Mouse (Mus musculus): ENCODE measurements at regions not wholly inside any gene's neighbourhood (a gene's known extent, or its start where the extent isn't known, plus 50 kb on each side); places are given as distances from the start of the nearest gene placed in this dataset.
"Not testable (repeated sequence)": the region's sequence is repeated elsewhere in the genome, so short reads cannot be mapped to it uniquely, and the experiment has no call there.

DNA sequence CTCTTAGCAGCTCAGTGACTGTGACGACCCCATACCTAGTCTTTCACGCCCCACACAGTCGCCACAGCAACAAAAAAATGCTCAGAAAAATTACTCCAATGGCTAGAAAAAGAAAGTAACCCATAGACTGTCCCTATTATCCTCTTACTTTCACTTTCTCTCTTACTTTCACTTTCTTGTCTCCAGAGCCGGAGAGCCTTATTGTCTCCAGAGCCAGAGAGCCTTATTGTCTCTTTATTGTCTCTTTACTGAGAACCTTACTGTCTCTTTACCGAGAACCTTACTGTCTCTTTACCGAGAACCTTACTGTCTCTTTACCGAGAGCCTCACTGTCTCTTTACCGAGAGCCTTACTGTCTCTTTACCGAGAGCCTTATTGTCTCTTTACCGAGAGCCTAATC is 119.2 kb downstream of the Tnfsf18 start:
- not testable (repeated sequence) for H3K4me3 ChIP-seq (replicated peaks); ATAC-seq (ENCODE audit: insufficient read depth, low FRiP score, low read depth); H3K9me3 ChIP-seq; H3K4me1 ChIP-seq; H3K36me3 ChIP-seq; H3K27ac ChIP-seq; H3K27me3 ChIP-seq (replicated peaks); H3K9ac ChIP-seq; H3K4me2 ChIP-seq
- 90% methylated on average over 10 of the region's 10 CpGs for WGBS

DNA sequence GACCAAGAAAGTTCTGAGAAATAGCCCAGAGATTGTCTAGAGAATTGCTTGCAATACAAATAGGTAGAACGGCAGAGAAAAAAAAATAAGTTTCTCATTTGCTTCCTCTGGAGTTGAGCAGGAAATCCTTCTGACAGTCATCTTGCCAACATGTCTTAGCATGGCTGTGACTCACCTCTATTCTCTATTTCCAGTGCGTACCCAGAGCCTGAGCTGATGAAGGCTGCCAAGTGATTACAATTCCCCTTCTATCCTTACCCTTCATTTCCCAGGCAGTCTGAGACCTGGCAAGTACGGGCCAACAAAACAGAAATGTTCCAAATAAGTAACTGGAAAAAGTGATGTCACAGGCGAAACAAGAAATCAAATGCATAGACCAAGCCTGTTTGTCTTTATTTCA is 113.0 kb downstream of the Tnfsf18 start:
- WGBS: 81% methylated on average over 4 of the region's 4 CpGs
- H3K9me3 ChIP-seq: no peaks in the 10 kb centered on the region
- H3K4me1 ChIP-seq: no peaks in the 10 kb centered on the region
- no peak for ATAC-seq (ENCODE audit: insufficient read depth, low FRiP score, low read depth)
- no peak overlapping the region for H3K9ac ChIP-seq
- H3K27me3 ChIP-seq (replicated peaks): no peaks in the 10 kb centered on the region
- H3K27ac ChIP-seq: no peak overlapping the region
- H3K4me3 ChIP-seq (replicated peaks): no peak overlapping the region
- H3K4me2 ChIP-seq: no peak overlapping the region
- H3K36me3 ChIP-seq: no peaks in the 10 kb centered on the region

DNA sequence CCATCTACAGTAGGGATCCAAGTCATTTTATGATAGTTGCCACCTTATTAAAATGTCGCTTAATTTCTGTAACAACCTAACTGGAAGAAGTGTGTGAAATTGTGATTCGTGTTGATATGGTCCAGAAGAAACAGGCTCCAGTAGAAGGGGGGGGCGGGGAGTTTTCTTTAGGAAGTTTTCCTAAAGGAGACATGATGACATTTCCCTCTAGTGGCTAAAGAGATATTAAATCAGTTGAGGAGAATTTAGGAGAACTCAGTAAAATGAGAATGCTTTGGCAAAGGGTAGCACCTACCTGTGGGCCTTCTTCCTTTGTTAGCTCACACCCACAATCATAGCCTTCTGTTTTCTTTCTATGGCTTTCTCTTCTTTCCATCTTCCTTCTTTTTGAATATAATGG is 107.7 kb downstream of the Tnfsf18 start:
- ATAC-seq (ENCODE audit: insufficient read depth, low FRiP score, low read depth): no peak
- Histone ChIP-seq H3K27ac (no peak overlapping the region), H3K4me2 (no peak overlapping the region), H3K27me3 (replicated peaks) (no peaks in the 10 kb centered on the region), H3K36me3 (no peaks in the 10 kb centered on the region), H3K9ac (no peak overlapping the region), H3K9me3 (no peaks in the 10 kb centered on the region), H3K4me1 (no peaks in the 10 kb centered on the region), H3K4me3 (replicated peaks) (no peak overlapping the region)
- WGBS: 80% methylated on average over 3 of the region's 3 CpGs

DNA sequence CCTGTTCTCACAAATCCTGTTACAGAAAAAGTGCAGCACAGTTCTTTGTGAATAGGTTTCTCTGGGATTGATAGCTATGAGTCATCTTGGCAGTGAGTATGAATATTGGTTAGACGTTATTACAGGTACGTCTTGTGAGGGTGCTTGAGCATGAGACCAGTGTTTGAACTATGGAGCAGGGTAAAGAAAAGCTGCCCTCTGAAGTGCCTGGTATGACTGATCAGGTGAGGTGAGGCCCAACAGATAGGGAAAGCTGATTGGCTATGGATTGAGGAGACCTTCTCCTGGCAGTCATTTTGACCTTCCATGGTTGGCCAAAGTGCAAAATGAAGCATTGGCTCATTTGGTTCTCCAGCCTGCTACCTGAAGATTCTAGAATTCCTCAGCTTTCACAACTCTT is 106.7 kb downstream of the Tnfsf18 start:
- Histone ChIP-seq H3K9ac (no peak overlapping the region), H3K4me1 (no peaks in the 10 kb centered on the region), H3K4me3 (replicated peaks) (no peak overlapping the region), H3K27ac (no peak overlapping the region), H3K36me3 (no peaks in the 10 kb centered on the region), H3K4me2 (no peak overlapping the region), H3K9me3 (no peaks in the 10 kb centered on the region), H3K27me3 (replicated peaks) (no peaks in the 10 kb centered on the region)
- no peak for ATAC-seq (ENCODE audit: insufficient read depth, low FRiP score, low read depth)
- WGBS: 82% methylated on average over 2 of the region's 2 CpGs

DNA sequence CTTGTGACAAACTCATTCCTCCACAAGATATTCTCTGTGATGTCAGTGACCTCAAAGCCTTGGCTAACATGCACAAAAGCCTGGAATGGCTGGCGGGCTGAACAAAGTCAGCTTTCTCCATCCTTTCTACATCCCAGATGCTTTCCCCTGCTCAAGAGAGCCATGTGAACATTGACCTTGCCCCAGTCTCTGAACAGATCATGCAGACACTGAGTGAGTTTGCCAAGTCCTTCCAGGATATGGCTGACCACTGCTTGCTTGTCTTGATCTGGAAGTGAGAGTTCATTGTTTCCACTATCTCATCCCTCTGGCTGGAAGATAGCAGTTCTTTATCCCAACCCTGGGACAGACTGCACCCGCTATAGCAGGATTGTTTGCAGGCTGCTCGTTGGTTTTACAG is 103.7 kb downstream of the Tnfsf18 start:
- ATAC-seq (ENCODE audit: insufficient read depth, low FRiP score, low read depth): no peak
- no peaks in the 10 kb centered on the region for H3K9me3 ChIP-seq
- H3K36me3 ChIP-seq: no peaks in the 10 kb centered on the region
- no peak overlapping the region for H3K4me3 ChIP-seq (replicated peaks)
- 78% methylated on average over 3 of the region's 3 CpGs for WGBS
- H3K9ac ChIP-seq: no peak overlapping the region
- no peak overlapping the region for H3K27ac ChIP-seq
- H3K4me2 ChIP-seq: no peak overlapping the region
- H3K4me1 ChIP-seq: no peaks in the 10 kb centered on the region
- H3K27me3 ChIP-seq (replicated peaks): no peaks in the 10 kb centered on the region

DNA sequence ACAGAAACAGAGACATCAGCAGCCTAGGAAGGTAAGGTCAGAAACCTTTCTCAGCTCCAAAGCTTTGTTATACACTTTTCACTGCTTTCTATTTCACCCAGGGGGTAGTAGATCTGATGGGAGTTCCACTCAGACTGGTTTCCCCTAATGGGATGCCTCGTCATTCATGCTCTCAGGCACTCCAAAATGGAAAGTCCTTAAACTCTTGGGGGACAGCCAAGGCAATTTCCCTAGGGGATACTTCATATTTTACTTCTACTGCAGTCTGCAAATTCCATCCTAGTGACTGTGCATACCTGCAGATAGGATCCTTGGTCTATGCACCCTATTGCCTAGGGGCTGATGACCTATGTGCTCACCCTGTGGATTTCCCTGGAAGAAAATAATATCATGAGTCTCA is 82.1 kb downstream of the Tnfsf18 start:
- H3K4me3 ChIP-seq (replicated peaks): no peak overlapping the region
- no peak overlapping the region for H3K9ac ChIP-seq
- H3K36me3 ChIP-seq: no peaks in the 10 kb centered on the region
- H3K9me3 ChIP-seq: no peaks in the 10 kb centered on the region
- H3K4me2 ChIP-seq: no peak overlapping the region
- no peak for ATAC-seq (ENCODE audit: insufficient read depth, low FRiP score, low read depth)
- no peaks in the 10 kb centered on the region for H3K27me3 ChIP-seq (replicated peaks)
- no peaks in the 10 kb centered on the region for H3K4me1 ChIP-seq
- 49% methylated on average over 1 of the region's 1 CpGs for WGBS
- H3K27ac ChIP-seq: no peak overlapping the region

DNA sequence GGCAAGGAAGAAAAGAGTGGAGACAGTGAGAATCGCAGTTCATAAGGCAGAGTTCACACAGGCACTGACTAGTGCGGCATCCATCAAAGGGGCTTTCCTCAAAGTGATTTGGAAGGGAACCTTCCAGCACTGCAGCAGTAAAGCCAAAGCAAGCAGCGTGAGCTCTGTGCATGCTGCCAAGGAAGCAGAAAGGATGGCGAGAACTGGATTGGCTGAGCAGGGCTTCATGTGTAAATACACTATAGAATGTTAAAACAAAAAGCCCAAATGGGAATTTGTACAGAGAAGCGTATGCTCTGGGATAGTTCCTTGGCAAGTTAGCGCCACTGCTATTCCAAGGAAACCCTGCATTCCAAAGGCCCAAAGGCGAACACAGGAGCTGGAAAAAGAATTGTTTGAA is 81.5 kb downstream of the Tnfsf18 start:
- no peak for ATAC-seq (ENCODE audit: insufficient read depth, low FRiP score, low read depth)
- WGBS: 29% methylated on average over 7 of the region's 7 CpGs
- Histone ChIP-seq H3K36me3 (no peaks in the 10 kb centered on the region), H3K4me2 (no peak overlapping the region), H3K4me3 (replicated peaks) (no peak overlapping the region), H3K9me3 (no peaks in the 10 kb centered on the region), H3K9ac (no peak overlapping the region), H3K27ac (no peak overlapping the region), H3K4me1 (no peaks in the 10 kb centered on the region), H3K27me3 (replicated peaks) (no peaks in the 10 kb centered on the region)

DNA sequence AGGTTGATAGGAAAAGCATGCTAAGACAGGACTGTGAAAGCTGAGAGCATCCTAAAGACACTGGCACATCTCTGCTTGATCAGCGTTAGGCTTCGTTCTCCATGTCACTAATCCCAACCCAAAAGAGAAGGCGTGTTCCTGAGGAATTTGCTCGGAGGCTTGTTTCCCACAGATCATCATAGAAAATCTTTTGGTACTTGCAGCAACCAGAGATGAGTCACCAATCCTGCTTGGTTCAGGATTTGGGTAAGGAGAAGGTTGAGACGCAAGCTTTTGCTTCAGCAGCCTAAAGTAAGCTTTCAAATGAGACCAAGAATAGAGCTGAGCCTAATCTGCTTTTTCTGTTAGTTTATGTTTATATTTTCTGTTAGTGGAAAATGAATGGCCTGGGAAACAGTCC is 80.7 kb downstream of the Tnfsf18 start:
- 79% methylated on average over 5 of the region's 5 CpGs for WGBS

DNA sequence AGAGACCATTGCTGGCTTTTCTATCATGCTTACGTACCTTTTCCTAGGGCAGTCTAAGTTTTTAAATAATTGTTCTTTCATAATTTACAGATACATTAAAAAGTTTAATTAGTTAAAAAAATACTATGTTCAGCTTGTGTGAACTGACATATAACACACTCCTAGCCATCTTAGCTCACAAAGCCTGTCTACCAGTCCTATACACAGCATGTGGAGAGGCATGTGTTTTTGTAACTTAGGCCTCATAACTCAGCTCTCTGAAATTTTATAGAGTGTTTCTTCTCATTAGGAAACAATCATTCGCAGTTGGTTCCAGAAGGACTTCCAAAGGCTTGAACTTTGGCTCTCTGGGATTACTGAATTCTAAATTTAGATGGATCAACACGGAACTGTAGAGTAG is 76.3 kb downstream of the Tnfsf18 start:
- Histone ChIP-seq H3K9ac (no peak overlapping the region), H3K4me1 (no peaks in the 10 kb centered on the region), H3K9me3 (no peaks in the 10 kb centered on the region), H3K4me3 (replicated peaks) (no peak overlapping the region), H3K36me3 (no peaks in the 10 kb centered on the region), H3K27ac (no peak overlapping the region), H3K4me2 (no peak overlapping the region), H3K27me3 (replicated peaks) (no peaks in the 10 kb centered on the region)
- WGBS: 60% methylated on average over 3 of the region's 3 CpGs
- no peak for ATAC-seq (ENCODE audit: insufficient read depth, low FRiP score, low read depth)

More for the DNA sequence above, 80.7 kb downstream of the Tnfsf18 start:
- H3K4me2 ChIP-seq: no peak overlapping the region
- H3K9ac ChIP-seq: no peak overlapping the region
- no peaks in the 10 kb centered on the region for H3K4me1 ChIP-seq
- H3K4me3 ChIP-seq (replicated peaks): no peak overlapping the region
- no peak overlapping the region for H3K27ac ChIP-seq
- ATAC-seq (ENCODE audit: insufficient read depth, low FRiP score, low read depth): no peak
- H3K27me3 ChIP-seq (replicated peaks): no peaks in the 10 kb centered on the region
- H3K36me3 ChIP-seq: no peaks in the 10 kb centered on the region
- no peaks in the 10 kb centered on the region for H3K9me3 ChIP-seq

DNA sequence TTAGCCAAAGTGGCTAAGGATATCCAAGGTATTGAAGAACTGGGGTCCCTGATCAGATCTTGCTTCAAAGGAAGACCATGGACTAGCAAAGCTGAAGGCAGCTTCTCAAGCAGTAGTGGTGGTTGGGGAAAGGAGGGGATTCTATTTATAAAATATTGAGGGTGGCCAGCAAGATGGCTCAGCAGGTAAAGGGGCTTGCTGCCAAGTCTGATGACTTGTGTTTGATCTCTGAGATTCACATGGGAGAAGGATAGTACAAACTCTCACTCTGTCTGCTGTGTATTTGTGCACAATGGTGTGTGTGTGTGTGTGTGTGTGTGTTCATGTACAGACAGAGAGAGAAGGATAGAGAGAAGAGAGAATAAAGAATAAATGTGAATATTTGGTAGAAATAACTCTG is 73.4 kb downstream of the Tnfsf18 start:
- H3K9ac ChIP-seq: no peak overlapping the region
- no peaks in the 10 kb centered on the region for H3K4me1 ChIP-seq
- H3K27me3 ChIP-seq (replicated peaks): no peaks in the 10 kb centered on the region
- H3K4me3 ChIP-seq (replicated peaks): no peak overlapping the region
- no peak overlapping the region for H3K4me2 ChIP-seq
- no peaks in the 10 kb centered on the region for H3K36me3 ChIP-seq
- ATAC-seq (ENCODE audit: insufficient read depth, low FRiP score, low read depth): no peak
- H3K27ac ChIP-seq: no peak overlapping the region
- no peaks in the 10 kb centered on the region for H3K9me3 ChIP-seq

DNA sequence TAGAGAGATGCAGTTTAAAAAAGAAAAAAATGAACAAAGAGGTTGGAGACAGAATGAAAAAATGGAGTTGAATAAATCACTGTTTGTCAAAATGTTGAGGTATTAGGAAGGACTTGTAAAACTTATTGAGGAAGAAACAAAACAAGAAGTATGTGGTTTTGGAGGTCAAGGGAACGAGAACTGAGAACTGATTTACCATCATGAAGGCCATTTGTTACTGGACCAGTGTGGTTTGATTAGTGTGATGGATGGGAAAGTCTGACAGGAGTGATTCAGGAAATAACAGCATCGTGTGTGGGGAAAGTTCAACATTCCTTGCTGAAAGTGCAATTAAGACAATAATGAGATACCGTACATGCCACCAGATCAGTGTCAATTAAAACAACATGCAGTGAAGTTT is 65.9 kb downstream of the Tnfsf18 start:
- Histone ChIP-seq H3K27ac (no peak overlapping the region), H3K36me3 (no peaks in the 10 kb centered on the region), H3K4me2 (no peak overlapping the region), H3K27me3 (replicated peaks) (no peaks in the 10 kb centered on the region), H3K4me3 (replicated peaks) (no peak overlapping the region), H3K9ac (no peak overlapping the region), H3K4me1 (no peaks in the 10 kb centered on the region), H3K9me3 (no peaks in the 10 kb centered on the region)
- WGBS: 40% methylated on average over 3 of the region's 3 CpGs
- no peak for ATAC-seq (ENCODE audit: insufficient read depth, low FRiP score, low read depth)
